Mouse (Mus musculus): Measurements from ENCODE around the gene Keg1. TPM values are rescaled to one million over a fixed set of nuclear protein-coding genes. Genes with fewer than 3 reads are reported as not detected.
"Not testable (repeated sequence)": the region's sequence is repeated elsewhere in the genome, so short reads cannot be mapped to it uniquely, and the experiment has no call there.

Keg1 gene
- polyA plus RNA-seq, 1 experiment from 2014 or later: not detected

- ATAC-seq (ENCODE audit: low FRiP score) (no peak), DNase-seq (ENCODE audit: low spot score) (no peak)
- Histone ChIP-seq H3K9ac (no peak overlapping the region), H3K27ac (no peak overlapping the region), H3K4me3 (replicated peaks; ENCODE audit: low read length) (no peak overlapping the region), H3K4me1 (replicated peaks; ENCODE audit: control insufficient read depth, insufficient read depth, low read length) (no peaks in the 10 kb centered on the region), H3K36me3 (replicated peaks; ENCODE audit: control insufficient read depth, insufficient read depth) (no peaks in the 10 kb centered on the region), H3K27me3 (ENCODE audit: control insufficient read depth, insufficient read depth, low read length) (no peaks in the 10 kb centered on the region), H3K9me3 (ENCODE audit: control insufficient read depth, low read length) (no peaks in the 10 kb centered on the region), H3K4me2 (replicated peaks) (no peak overlapping the region)
- 88% methylated on average over 2 of the region's 2 CpGs for WGBS
These were observed 12.9 kb downstream of the Keg1 start for GRCm38 (mm10) chr19:12708458-12708857.

GRCm38 (mm10) chr19:12708986-12709385 lies 13.4 kb downstream of the Keg1 start:
- Histone ChIP-seq H3K27ac (no peak overlapping the region), H3K4me3 (replicated peaks; ENCODE audit: low read length) (no peak overlapping the region), H3K9me3 (ENCODE audit: control insufficient read depth, low read length) (no peaks in the 10 kb centered on the region), H3K9ac (no peak overlapping the region), H3K36me3 (replicated peaks; ENCODE audit: control insufficient read depth, insufficient read depth) (no peaks in the 10 kb centered on the region), H3K4me1 (replicated peaks; ENCODE audit: control insufficient read depth, insufficient read depth, low read length) (no peaks in the 10 kb centered on the region), H3K27me3 (ENCODE audit: control insufficient read depth, insufficient read depth, low read length) (no peaks in the 10 kb centered on the region), H3K4me2 (replicated peaks) (no peak overlapping the region)
- no peak for ATAC-seq (ENCODE audit: low FRiP score)
- DNase-seq (ENCODE audit: low spot score): no peak

- 89% methylated on average over 6 of the region's 6 CpGs for WGBS
- no peaks in the 10 kb centered on the region for H3K4me1 ChIP-seq (replicated peaks; ENCODE audit: control insufficient read depth, insufficient read depth, low read length)
These were observed 23.6 kb downstream of the Keg1 start for GRCm38 (mm10) chr19:12719189-12719588.

GRCm38 (mm10) chr19:12720463-12720862 lies 24.9 kb downstream of the Keg1 start:
- H3K4me3 ChIP-seq (replicated peaks; ENCODE audit: low read length): no peak overlapping the region
- no peak overlapping the region for H3K9ac ChIP-seq
- H3K27ac ChIP-seq: no peak overlapping the region
- no peak overlapping the region for H3K4me2 ChIP-seq (replicated peaks)
- WGBS: 72% methylated on average over 2 of the region's 2 CpGs
- no peaks in the 10 kb centered on the region for H3K4me1 ChIP-seq (replicated peaks; ENCODE audit: control insufficient read depth, insufficient read depth, low read length)
- ATAC-seq (ENCODE audit: low FRiP score) (no peak), DNase-seq (ENCODE audit: low spot score) (no peak)
- no peaks in the 10 kb centered on the region for H3K36me3 ChIP-seq (replicated peaks; ENCODE audit: control insufficient read depth, insufficient read depth)
- no peaks in the 10 kb centered on the region for H3K9me3 ChIP-seq (ENCODE audit: control insufficient read depth, low read length)
- no peaks in the 10 kb centered on the region for H3K27me3 ChIP-seq (ENCODE audit: control insufficient read depth, insufficient read depth, low read length)

More at GRCm38 (mm10) chr19:12719189-12719588, 23.6 kb downstream of the Keg1 start:
- no peak overlapping the region for H3K4me3 ChIP-seq (replicated peaks; ENCODE audit: low read length)
- H3K9ac ChIP-seq: no peak overlapping the region
- no peaks in the 10 kb centered on the region for H3K27me3 ChIP-seq (ENCODE audit: control insufficient read depth, insufficient read depth, low read length)
- no peak overlapping the region for H3K27ac ChIP-seq
- ATAC-seq (ENCODE audit: low FRiP score) (no peak), DNase-seq (ENCODE audit: low spot score) (no peak)
- no peak overlapping the region for H3K4me2 ChIP-seq (replicated peaks)
- H3K9me3 ChIP-seq (ENCODE audit: control insufficient read depth, low read length): no peaks in the 10 kb centered on the region
- no peaks in the 10 kb centered on the region for H3K36me3 ChIP-seq (replicated peaks; ENCODE audit: control insufficient read depth, insufficient read depth)

GRCm38 (mm10) chr19:12720919-12721318 lies 25.3 kb downstream of the Keg1 start:
- WGBS: 94% methylated on average over 5 of the region's 5 CpGs
- not testable (repeated sequence) for H3K9ac ChIP-seq; H3K36me3 ChIP-seq (replicated peaks; ENCODE audit: control insufficient read depth, insufficient read depth)

GRCm38 (mm10) chr19:12721596-12721995 lies 26.0 kb downstream of the Keg1 start:
- not testable (repeated sequence) for H3K4me1 ChIP-seq (replicated peaks; ENCODE audit: control insufficient read depth, insufficient read depth, low read length); H3K4me2 ChIP-seq (replicated peaks)
- WGBS: 92% methylated on average over 7 of the region's 7 CpGs

More at GRCm38 (mm10) chr19:12720919-12721318, 25.3 kb downstream of the Keg1 start:
- not testable (repeated sequence) for H3K4me1 ChIP-seq (replicated peaks; ENCODE audit: control insufficient read depth, insufficient read depth, low read length); DNase-seq (ENCODE audit: low spot score); H3K9me3 ChIP-seq (ENCODE audit: control insufficient read depth, low read length); H3K4me3 ChIP-seq (replicated peaks; ENCODE audit: low read length); H3K27ac ChIP-seq; ATAC-seq (ENCODE audit: low FRiP score); H3K4me2 ChIP-seq (replicated peaks); H3K27me3 ChIP-seq (ENCODE audit: control insufficient read depth, insufficient read depth, low read length)

GRCm38 (mm10) chr19:12722308-12722707 lies 26.7 kb downstream of the Keg1 start:
- Histone ChIP-seq H3K9ac (no peak overlapping the region), H3K27me3 (ENCODE audit: control insufficient read depth, insufficient read depth, low read length) (no peaks in the 10 kb centered on the region), H3K4me1 (replicated peaks; ENCODE audit: control insufficient read depth, insufficient read depth, low read length) (no peaks in the 10 kb centered on the region), H3K4me2 (replicated peaks) (no peak overlapping the region), H3K4me3 (replicated peaks; ENCODE audit: low read length) (no peak overlapping the region), H3K36me3 (replicated peaks; ENCODE audit: control insufficient read depth, insufficient read depth) (no peaks in the 10 kb centered on the region), H3K9me3 (ENCODE audit: control insufficient read depth, low read length) (no peaks in the 10 kb centered on the region), H3K27ac (no peak overlapping the region)
- 78% methylated on average over 2 of the region's 3 CpGs for WGBS
- DNase-seq (ENCODE audit: low spot score) (no peak), ATAC-seq (ENCODE audit: low FRiP score) (no peak)

More at GRCm38 (mm10) chr19:12721596-12721995, 26.0 kb downstream of the Keg1 start:
- H3K27me3 ChIP-seq (ENCODE audit: control insufficient read depth, insufficient read depth, low read length); H3K4me3 ChIP-seq (replicated peaks; ENCODE audit: low read length); H3K9ac ChIP-seq; H3K9me3 ChIP-seq (ENCODE audit: control insufficient read depth, low read length); H3K27ac ChIP-seq; DNase-seq (ENCODE audit: low spot score); ATAC-seq (ENCODE audit: low FRiP score); H3K36me3 ChIP-seq (replicated peaks; ENCODE audit: control insufficient read depth, insufficient read depth): not testable (repeated sequence)

- H3K9ac ChIP-seq: no peak overlapping the region
- 79% methylated on average over 1 of the region's 1 CpGs for WGBS
- no peak overlapping the region for H3K4me3 ChIP-seq (replicated peaks; ENCODE audit: low read length)
- no peaks in the 10 kb centered on the region for H3K36me3 ChIP-seq (replicated peaks; ENCODE audit: control insufficient read depth, insufficient read depth)
- ATAC-seq (ENCODE audit: low FRiP score) (no peak), DNase-seq (ENCODE audit: low spot score) (no peak)
- no peaks in the 10 kb centered on the region for H3K9me3 ChIP-seq (ENCODE audit: control insufficient read depth, low read length)
- no peaks in the 10 kb centered on the region for H3K4me1 ChIP-seq (replicated peaks; ENCODE audit: control insufficient read depth, insufficient read depth, low read length)
- H3K27me3 ChIP-seq (ENCODE audit: control insufficient read depth, insufficient read depth, low read length): no peaks in the 10 kb centered on the region
- no peak overlapping the region for H3K4me2 ChIP-seq (replicated peaks)
- no peak overlapping the region for H3K27ac ChIP-seq
These were observed 30.3 kb downstream of the Keg1 start for GRCm38 (mm10) chr19:12725851-12726250.

- H3K36me3 ChIP-seq (replicated peaks; ENCODE audit: control insufficient read depth, insufficient read depth): no peaks in the 10 kb centered on the region
- no peak overlapping the region for H3K4me3 ChIP-seq (replicated peaks; ENCODE audit: low read length)
- H3K27me3 ChIP-seq (ENCODE audit: control insufficient read depth, insufficient read depth, low read length): no peaks in the 10 kb centered on the region
- 44% methylated on average over 1 of the region's 1 CpGs for WGBS
- no peaks in the 10 kb centered on the region for H3K4me1 ChIP-seq (replicated peaks; ENCODE audit: control insufficient read depth, insufficient read depth, low read length)
- no peaks in the 10 kb centered on the region for H3K9me3 ChIP-seq (ENCODE audit: control insufficient read depth, low read length)
- H3K27ac ChIP-seq: no peak overlapping the region
- ATAC-seq (ENCODE audit: low FRiP score): no peak
- no peak overlapping the region for H3K4me2 ChIP-seq (replicated peaks)
- DNase-seq (ENCODE audit: low spot score): no peak
- no peak overlapping the region for H3K9ac ChIP-seq
These were observed 35.5 kb downstream of the Keg1 start for GRCm38 (mm10) chr19:12731036-12731435.

GRCm38 (mm10) chr19:12731950-12732349 lies 36.4 kb downstream of the Keg1 start:
- H3K36me3 ChIP-seq (replicated peaks; ENCODE audit: control insufficient read depth, insufficient read depth): no peaks in the 10 kb centered on the region
- H3K4me1 ChIP-seq (replicated peaks; ENCODE audit: control insufficient read depth, insufficient read depth, low read length): no peaks in the 10 kb centered on the region
- no peaks in the 10 kb centered on the region for H3K9me3 ChIP-seq (ENCODE audit: control insufficient read depth, low read length)
- ATAC-seq (ENCODE audit: low FRiP score) (no peak), DNase-seq (ENCODE audit: low spot score) (no peak)
- no peak overlapping the region for H3K27ac ChIP-seq
- H3K27me3 ChIP-seq (ENCODE audit: control insufficient read depth, insufficient read depth, low read length): no peaks in the 10 kb centered on the region
- 93% methylated on average over 2 of the region's 2 CpGs for WGBS
- no peak overlapping the region for H3K9ac ChIP-seq
- no peak overlapping the region for H3K4me2 ChIP-seq (replicated peaks)
- H3K4me3 ChIP-seq (replicated peaks; ENCODE audit: low read length): no peak overlapping the region
